Mouse (Mus musculus) MEL (cell line): Measurements from ENCODE around the gene Scamp1. TPM values are rescaled to one million over a fixed set of nuclear protein-coding genes. Genes with fewer than 3 reads are reported as not detected.

Source experiments
- DNase-seq: peaks from one replicate; pipeline ENCODE4 v3.0.0; 2011; ENCODE audit warnings: low read depth, low spot score
- H3K27ac ChIP-seq: 2 replicates; pipeline ENCODE4 v1.5.1; 2012; ENCODE audit warnings: low read depth, mild to moderate bottlenecking, control low read depth, low read length, moderate library complexity; ENCODE audit not compliant: control insufficient read depth
- H3K27me3 ChIP-seq, 2 experiments: fragments of 150-350 bp in 1 of 2; sonication (generic) in 1 of 2; 2 replicates each; pipeline ENCODE4 v1.6.1; 2012; ENCODE audit warnings: low read length in 2 of 2, mild to moderate bottlenecking in 2 of 2, improper control_type of control experiment in 1 of 2, moderate library complexity in 1 of 2; ENCODE audit not compliant: insufficient read depth in 2 of 2, control insufficient read depth in 1 of 2
- H3K36me3 ChIP-seq, 2 experiments: 2 replicates each; pipeline ENCODE4 v1.6.1; 2012 to 2014; ENCODE audit warnings: low read length in 2 of 2, improper control_type of control experiment in 1 of 2, inconsistent platforms in 1 of 2, mild to moderate bottlenecking in 1 of 2; ENCODE audit not compliant: insufficient read depth in 2 of 2, control insufficient read depth in 1 of 2
- H3K4me1 ChIP-seq, 2 experiments: fragments of 150-350 bp in 1 of 2; sonication (generic) in 1 of 2; 2 replicates each; pipeline ENCODE4 v1.6.1; 2012; ENCODE audit warnings: low read length in 2 of 2, improper control_type of control experiment in 1 of 2, mild to moderate bottlenecking in 1 of 2; ENCODE audit not compliant: insufficient read depth in 2 of 2, control insufficient read depth in 1 of 2
- H3K4me3 ChIP-seq, 2 experiments: fragments of 150-350 bp in 1 of 2; sonication (generic) in 1 of 2; 2 replicates each; pipeline ENCODE4 v1.5.1; 2012; ENCODE audit warnings: low read depth in 2 of 2, low read length in 2 of 2, mild to moderate bottlenecking in 2 of 2, moderate library complexity in 2 of 2, control low read depth in 1 of 2, improper control_type of control experiment in 1 of 2; ENCODE audit not compliant: control insufficient read depth in 1 of 2, insufficient read depth in 1 of 2
- H3K79me2 ChIP-seq: 2 replicates; pipeline ENCODE4 v1.6.1; 2012; ENCODE audit warnings: mild to moderate bottlenecking, low read length, moderate library complexity; ENCODE audit not compliant: control insufficient read depth, poor library complexity, insufficient read depth
- H3K9ac ChIP-seq: 2 replicates; pipeline ENCODE4 v1.6.1; 2012; ENCODE audit warnings: low read depth, mild to moderate bottlenecking, control low read depth, low read length, moderate library complexity; ENCODE audit not compliant: control insufficient read depth, poor library complexity, severe bottlenecking
- H3K9me3 ChIP-seq: fragments of 150-350 bp; sonication (generic); replicated peaks from 2 replicates; pipeline ENCODE4 v1.6.1; 2012; ENCODE audit warnings: mild to moderate bottlenecking, low read length, improper control_type of control experiment, moderate library complexity; ENCODE audit not compliant: insufficient read depth
- BHLHE40 ChIP-seq: IDR thresholded peaks from 2 replicates; pipeline ENCODE4 v1.6.1; 2012; ENCODE audit warnings: low read depth, mild to moderate bottlenecking, inconsistent platforms, low read length, improper control_type of control experiment, borderline replicate concordance
- CHD2 ChIP-seq: IDR thresholded peaks from 2 replicates; pipeline ENCODE4 v1.6.1; 2011; ENCODE audit warnings: low read length, improper control_type of control experiment
- CTCF ChIP-seq, 3 experiments: IDR thresholded peaks in 2 of 3; conservative IDR thresholded peaks in 1 of 3; 2 replicates each; pipeline ENCODE4 v1.5.1; 2011 to 2012; ENCODE audit warnings: low read length in 3 of 3, low read depth in 2 of 3, mild to moderate bottlenecking in 2 of 3, improper control_type of control experiment in 1 of 3, inconsistent platforms in 1 of 3, mixed read lengths in 1 of 3, moderate library complexity in 1 of 3; ENCODE audit not compliant: control insufficient read depth in 1 of 3, insufficient read depth in 1 of 3, poor library complexity in 1 of 3, severe bottlenecking in 1 of 3
- E2F4 ChIP-seq: IDR thresholded peaks from 2 replicates; pipeline ENCODE4 v1.6.1; 2011; ENCODE audit warnings: low read depth, low read length, improper control_type of control experiment, borderline replicate concordance
- ETS1 ChIP-seq: IDR thresholded peaks from 2 replicates; pipeline ENCODE4 v1.6.1; 2012; ENCODE audit warnings: low read depth, mild to moderate bottlenecking, inconsistent platforms, low read length, improper control_type of control experiment, moderate library complexity
- GABPA ChIP-seq: IDR thresholded peaks from 2 replicates; pipeline ENCODE4 v1.6.1; 2012; ENCODE audit warnings: low read depth, mild to moderate bottlenecking, inconsistent platforms, low read length, improper control_type of control experiment, moderate library complexity
- GATA1 ChIP-seq: IDR thresholded peaks from 2 replicates; pipeline ENCODE4 v1.6.1; 2011; ENCODE audit warnings: low read depth, low read length, improper control_type of control experiment
- HCFC1 ChIP-seq: IDR thresholded peaks from 2 replicates; pipeline ENCODE4 v1.6.1; 2012; ENCODE audit warnings: low read depth, mild to moderate bottlenecking, inconsistent platforms, low read length, improper control_type of control experiment, moderate library complexity
- KAT2A ChIP-seq: conservative IDR thresholded peaks from 2 replicates; pipeline ENCODE4 v1.6.1; 2012; ENCODE audit warnings: low read depth, low read length, improper control_type of control experiment, inconsistent platforms
- MAX ChIP-seq: IDR thresholded peaks from 2 replicates; pipeline ENCODE4 v1.6.1; 2011; ENCODE audit warnings: low read length, improper control_type of control experiment
- MAZ ChIP-seq: IDR thresholded peaks from 2 replicates; pipeline ENCODE4 v1.6.1; 2012; ENCODE audit warnings: low read depth, mild to moderate bottlenecking, inconsistent platforms, low read length, improper control_type of control experiment
- MEF2A ChIP-seq: IDR thresholded peaks from 2 replicates; pipeline ENCODE4 v1.6.1; 2014; ENCODE audit warnings: low read depth, mild to moderate bottlenecking, inconsistent platforms, low read length, improper control_type of control experiment; ENCODE audit not compliant: poor library complexity, insufficient replicate concordance, severe bottlenecking; ENCODE audit errors: extremely low read depth
- MXI1 ChIP-seq: IDR thresholded peaks from 2 replicates; pipeline ENCODE4 v1.6.1; 2011; ENCODE audit warnings: mild to moderate bottlenecking, low read depth, low read length, improper control_type of control experiment
- MYB ChIP-seq: IDR thresholded peaks from 2 replicates; pipeline ENCODE4 v1.6.1; 2011; ENCODE audit warnings: mild to moderate bottlenecking, low read depth, low read length, improper control_type of control experiment
- MYC ChIP-seq: IDR thresholded peaks from 2 replicates; pipeline ENCODE4 v1.6.1; 2011; ENCODE audit warnings: low read depth, mild to moderate bottlenecking, low read length, improper control_type of control experiment, moderate library complexity
- NELFE ChIP-seq: IDR thresholded peaks from 2 replicates; pipeline ENCODE4 v1.6.1; 2011; ENCODE audit warnings: low read depth, low read length, improper control_type of control experiment
- NRF1 ChIP-seq: IDR thresholded peaks from 2 replicates; pipeline ENCODE4 v1.6.1; 2014; ENCODE audit warnings: low read depth, mild to moderate bottlenecking, inconsistent platforms, low read length, improper control_type of control experiment, moderate library complexity; ENCODE audit not compliant: poor library complexity, insufficient read depth, severe bottlenecking
- POLR2A ChIP-seq, 2 experiments: IDR thresholded peaks; 2 replicates each; pipeline ENCODE4 v1.6.1; 2011 to 2012; ENCODE audit warnings: low read length in 2 of 2, mild to moderate bottlenecking in 2 of 2, control low read depth in 1 of 2, improper control_type of control experiment in 1 of 2, low read depth in 1 of 2, moderate library complexity in 1 of 2; ENCODE audit not compliant: control insufficient read depth in 1 of 2, insufficient read depth in 1 of 2, poor library complexity in 1 of 2
- POLR2AphosphoS2 ChIP-seq: IDR thresholded peaks from 2 replicates; pipeline ENCODE4 v1.6.1; 2011; ENCODE audit warnings: low read length, improper control_type of control experiment
- SMC3 ChIP-seq: IDR thresholded peaks from 2 replicates; pipeline ENCODE4 v1.6.1; 2011; ENCODE audit warnings: low read depth, low read length, improper control_type of control experiment
- TAL1 ChIP-seq: IDR thresholded peaks from 2 replicates; pipeline ENCODE4 v1.6.1; 2012; ENCODE audit warnings: mild to moderate bottlenecking, inconsistent platforms, low read length, moderate library complexity, mixed read lengths
- UBTF ChIP-seq: IDR thresholded peaks from 2 replicates; pipeline ENCODE4 v1.6.1; 2012; ENCODE audit warnings: low read depth, mild to moderate bottlenecking, inconsistent platforms, low read length, improper control_type of control experiment, moderate library complexity, borderline replicate concordance; ENCODE audit not compliant: insufficient read depth
- USF2 ChIP-seq, 2 experiments: IDR thresholded peaks; 2 replicates each; pipeline ENCODE4 v1.6.1; 2011 to 2012; ENCODE audit warnings: improper control_type of control experiment in 2 of 2, low read length in 2 of 2, borderline replicate concordance in 1 of 2, inconsistent platforms in 1 of 2, low read depth in 1 of 2, mild to moderate bottlenecking in 1 of 2; ENCODE audit not compliant: insufficient read depth in 1 of 2
- ZKSCAN1 ChIP-seq: IDR thresholded peaks from 2 replicates; pipeline ENCODE4 v1.6.1; 2012; ENCODE audit warnings: low read depth, mild to moderate bottlenecking, inconsistent platforms, low read length, improper control_type of control experiment, moderate library complexity
- polyA plus RNA-seq, 2 experiments: library from polyadenylated mRNA; stranded (reverse) in 1 of 2; unstranded in 1 of 2; fragments of >175 nt in 1 of 2; fragments of >200 nt in 1 of 2; gene quantifications; 2 replicates each; pipeline versions ENCODE4 v1.2.1 to v1.2.4; 2012; ENCODE audit warnings: low replicate concordance in 2 of 2, low read depth in 1 of 2; ENCODE audit not compliant: insufficient read length in 2 of 2, insufficient read depth in 1 of 2, missing spikeins in 1 of 2
- total RNA-seq: library from RNA; depleted of rRNA; stranded (reverse); fragments of 300-350 nt; gene quantifications from 2 replicates; pipeline ENCODE4 v1.2.3, GENCODE M21; 2012

The Scamp1 gene
- total and polyA plus RNA-seq, 3 experiments, result 0.03 TPM; not detected in 2

DNA sequence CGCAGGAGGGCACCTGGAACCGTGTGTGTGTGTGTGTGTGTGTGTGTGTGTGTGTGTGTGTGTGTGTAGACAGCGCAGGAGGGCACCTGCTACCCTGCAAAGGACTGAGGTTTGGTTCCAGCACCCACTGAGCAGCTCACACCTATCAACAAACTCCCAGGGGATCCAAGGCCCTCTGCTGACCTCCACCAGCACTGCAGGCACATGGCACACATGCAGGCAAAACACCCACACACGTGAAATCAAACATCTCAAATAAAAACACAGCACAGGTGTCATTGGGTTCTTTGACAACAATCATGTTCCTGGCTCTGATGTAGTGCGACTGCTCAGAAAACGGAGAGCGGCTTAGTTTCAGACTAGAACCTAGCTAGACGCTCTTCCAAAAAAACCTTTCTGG lies 34.9 kb downstream of the Scamp1 start:
- Histone ChIP-seq H3K4me3 (no peak overlapping the region), H3K9ac (no peak overlapping the region), H3K36me3 (no peaks in the 10 kb centered on the region), H3K27ac (no peak overlapping the region), H3K27me3 (peaks cover 0 to 1% of the 10 kb centered on the region in 2 experiments; a peak in 2 of 4 replicates), H3K9me3 (no peaks in the 10 kb centered on the region), H3K79me2 (no peaks in the 10 kb centered on the region; the same call in 1 of the 2 replicates), H3K4me1 (no peaks in the 10 kb centered on the region)
- DNase-seq, result no peak
- TF ChIP-seq SMC3 (no peak), UBTF (no peak), ZKSCAN1 (no peak), ETS1 (no peak), POLR2A (IDR thresholded peaks at IDR 0.05; ENCODE audit: control insufficient read depth in 1 of 2, insufficient read depth in 1 of 2, low read depth in 1 of 2, low read length in 2 of 2, poor library complexity in 1 of 2) (no peak), POLR2AphosphoS2 (no peak), CHD2 (no peak), MYB (no peak), MAZ (no peak), USF2 (IDR thresholded peaks at IDR 0.05; ENCODE audit: borderline replicate concordance in 1 of 2, insufficient read depth in 1 of 2, low read depth in 1 of 2, low read length in 2 of 2) (no peak), MEF2A (no peak), E2F4 (no peak), GABPA (no peak)

DNA sequence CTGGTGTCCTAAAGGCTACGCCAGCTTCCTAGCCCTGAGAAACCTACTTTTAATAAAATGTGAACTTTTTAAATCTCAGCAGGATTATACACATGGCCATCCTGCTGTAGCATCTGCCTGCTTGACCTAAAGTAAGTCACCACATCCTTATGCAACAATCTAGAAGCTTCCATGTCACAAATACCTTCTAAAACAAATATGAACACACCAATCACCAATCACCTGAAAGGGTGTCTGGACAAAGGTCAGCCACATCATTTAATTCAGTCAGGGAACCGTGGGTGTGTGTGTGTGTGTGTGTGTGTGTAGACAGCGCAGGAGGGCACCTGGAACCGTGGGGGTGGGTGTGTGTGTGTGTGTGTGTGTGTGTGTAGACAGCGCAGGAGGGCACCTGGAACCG lies 35.5 kb downstream of the Scamp1 start:
- H3K4me1 ChIP-seq, result no peaks in the 10 kb centered on the region
- TF ChIP-seq MXI1 (no peak), UBTF (no peak), MYC (no peak), NELFE (no peak), NRF1 (no peak), GATA1 (no peak), POLR2A (IDR thresholded peaks at IDR 0.05; ENCODE audit: control insufficient read depth in 1 of 2, insufficient read depth in 1 of 2, low read depth in 1 of 2, low read length in 2 of 2, poor library complexity in 1 of 2) (no peak), MAX (no peak), BHLHE40 (no peak), SMC3 (no peak), KAT2A (no peak), TAL1 (no peak), CTCF (IDR thresholded peaks at IDR 0.05 in 2 of 3, conservative IDR thresholded peaks at IDR 0.05 in 1 of 3; ENCODE audit: control insufficient read depth in 1 of 3, insufficient read depth in 1 of 3, low read depth in 2 of 3, low read length in 3 of 3, poor library complexity in 1 of 3, severe bottlenecking in 1 of 3) (no peak), HCFC1 (no peak)
- H3K27ac ChIP-seq, result no peak overlapping the region
- no peak overlapping the region for H3K4me3 ChIP-seq
- peaks cover 0 to 1% of the 10 kb centered on the region in 2 experiments; a peak in 2 of 4 replicates for H3K27me3 ChIP-seq
- no peaks in the 10 kb centered on the region; the same call in 1 of the 2 replicates for H3K79me2 ChIP-seq
- H3K9me3 ChIP-seq, result no peaks in the 10 kb centered on the region
- no peak overlapping the region for H3K9ac ChIP-seq
- no peaks in the 10 kb centered on the region for H3K36me3 ChIP-seq
- no peak for DNase-seq
